Mouse (Mus musculus) heart, postnatal 0 days (tissue): ENCODE data around the gene Nol4l.

Experiments
- CTCF ChIP-seq: IDR thresholded peaks from 2 replicates; pipeline ENCODE4 v1.5.1; 2016; ENCODE audit warnings: antibody characterized with exemption, control low read depth, low read depth
- EP300 ChIP-seq: IDR thresholded peaks from 2 replicates; pipeline ENCODE4 v1.6.1; 2016; ENCODE audit warnings: antibody characterized with exemption, low read depth

DNA sequence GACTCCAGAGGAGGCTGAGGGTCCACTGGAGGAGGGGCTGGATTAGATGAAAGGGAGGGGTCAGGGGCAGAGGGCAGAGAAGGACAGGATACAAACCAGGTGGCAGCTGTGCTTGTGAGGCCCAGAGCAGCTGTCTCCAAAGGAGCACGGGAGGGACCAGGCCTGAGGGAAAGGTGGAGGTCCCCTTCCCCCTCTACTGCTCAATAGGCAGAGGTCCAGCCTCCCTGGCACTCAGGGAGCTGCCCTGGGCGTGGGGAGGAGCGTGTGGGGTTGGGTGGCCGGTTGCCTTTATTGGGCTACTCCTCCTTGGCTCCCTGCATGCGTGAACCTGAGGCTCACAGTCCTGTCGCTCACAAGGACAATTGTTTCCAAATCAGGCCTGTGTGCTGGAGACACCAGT is 45.8 kb upstream of the Nol4l start:
- TF ChIP-seq CTCF (no peak), EP300 (no peak)
